Mouse (Mus musculus) ovary, postnatal 36 days (tissue): Measurements from ENCODE around the gene Gabrd.

ENCODE experiments used
- DNase-seq: peaks from one replicate; pipeline ENCODE4 v3.0.0; 2022; ENCODE audit warnings: low spot score, mixed read lengths

Gene Gabrd

DNA sequence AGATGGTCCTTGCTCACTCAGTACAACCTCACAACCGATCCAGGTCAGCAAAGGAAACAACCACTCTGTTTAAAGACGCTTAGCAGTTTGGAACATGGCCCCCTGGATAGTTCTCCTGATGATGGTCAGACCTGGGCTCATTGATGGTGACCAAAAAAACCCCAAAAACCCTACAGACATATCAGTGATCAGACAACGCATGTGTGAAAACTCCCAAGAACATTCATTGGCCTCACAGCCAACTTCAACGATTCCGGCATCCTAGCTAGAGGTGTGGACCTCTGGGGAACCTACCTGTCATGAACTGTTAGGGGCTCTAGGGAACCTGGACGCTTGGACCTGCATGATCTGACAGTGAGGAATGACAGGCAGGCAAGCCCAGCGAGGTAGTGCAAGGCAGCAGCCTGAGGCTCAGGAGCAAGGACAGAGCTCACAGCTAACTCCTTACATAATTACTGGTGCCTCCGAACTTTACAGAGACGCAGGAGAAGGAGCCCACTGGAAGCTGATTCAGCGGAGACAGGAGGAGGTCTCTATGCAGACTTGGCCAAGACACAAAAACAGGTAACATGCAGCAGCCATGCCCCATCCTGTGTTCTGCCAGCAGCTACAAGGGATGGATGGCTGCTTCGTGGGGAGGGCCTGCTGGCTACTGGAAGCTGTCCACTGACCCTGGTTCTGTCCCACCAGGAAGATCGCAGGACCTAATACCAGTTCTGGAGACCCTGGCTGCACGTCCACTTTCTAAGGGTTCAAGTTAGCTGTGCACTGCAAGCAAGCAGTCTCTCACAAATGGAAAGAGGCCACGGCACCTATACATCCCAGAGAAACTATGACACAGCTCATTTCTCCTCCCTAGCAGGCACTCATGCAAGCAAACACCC, 54.3 kb downstream of the Gabrd start:
- no peak for DNase-seq

DNA sequence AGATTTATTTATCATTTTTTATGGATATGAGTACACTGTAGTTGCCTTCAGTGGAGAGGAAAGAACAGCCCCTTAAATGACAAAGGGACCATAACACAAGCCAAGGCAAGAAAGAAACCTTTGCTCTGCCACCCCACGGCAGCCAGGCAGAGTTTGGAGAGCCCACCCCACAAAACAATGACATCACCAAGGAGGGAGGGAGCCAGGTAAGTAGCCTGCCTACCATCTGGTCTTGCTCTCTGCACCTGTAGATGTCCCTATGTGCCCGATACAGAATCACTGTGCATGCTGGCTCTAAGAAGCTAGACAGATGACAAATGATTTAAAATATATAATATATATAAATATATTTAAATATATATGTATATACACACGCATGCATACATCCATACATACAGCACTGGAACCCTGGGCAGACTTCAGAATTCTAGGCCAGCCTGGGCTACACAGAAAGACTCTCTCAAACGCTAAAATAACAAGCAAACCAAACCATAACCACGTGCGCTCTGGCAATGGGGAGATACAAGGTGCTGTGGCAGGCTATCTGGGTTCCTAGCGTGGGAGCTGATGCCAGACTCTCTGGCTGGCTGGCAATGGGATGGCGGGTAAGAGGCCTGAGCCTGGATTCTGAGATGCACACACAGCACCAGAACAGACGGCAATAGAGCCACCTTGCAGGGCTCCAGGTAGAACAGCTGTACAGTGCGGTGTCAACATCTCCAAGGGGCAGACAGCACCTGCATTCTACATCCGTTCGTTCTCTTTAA, 61.4 kb downstream of the Gabrd start:
- DNase-seq, result no peak
